Comparison of ENCODE assay signal across 10 mouse cellular contexts in the genomic region with DNA sequence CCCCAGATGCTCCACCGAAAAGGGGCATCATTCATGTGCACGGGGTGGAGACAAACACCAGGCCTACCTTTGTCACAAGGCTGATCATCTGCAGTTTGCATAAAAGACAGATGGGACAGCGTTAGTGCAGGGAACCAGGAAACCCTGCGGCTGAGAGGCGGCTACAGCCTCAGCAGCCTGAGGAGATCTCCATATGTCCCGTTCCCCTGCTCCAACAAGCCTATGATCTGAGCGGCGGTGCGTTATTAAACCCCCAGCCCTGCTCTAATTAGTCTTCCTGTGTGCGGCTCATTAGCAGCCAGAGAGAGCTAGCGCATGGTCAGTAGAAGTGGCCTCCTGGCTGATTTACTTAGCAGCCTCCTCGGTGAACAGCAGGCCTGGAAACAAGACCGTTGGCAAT. TPM values are rescaled to one million over a fixed set of nuclear protein-coding genes. Genes with fewer than 3 reads are reported as not detected.
DNase-seq lines count a peak whose midpoint lies in the region; ATAC-seq and TF ChIP-seq lines count a peak whose summit lies in the region.
"Had no signal": no experiment of that assay in that cellular context is flagged by ENCODE, and none has a peak within 500 bp of the region (broad histone marks: within the 10 kb centered on the region; RNA-seq: fewer than 3 reads in every experiment).

No protein-coding gene starts in this region.

- no peaks in the 10 kb centered on the region for H3K4me1 ChIP-seq in embryonic facial prominence, embryonic 14.5 days (ENCODE audit: control insufficient read depth, insufficient read depth, low read length)

- peaks cover 6% of the 10 kb centered on the region; the same call in 1 of the 2 replicates for H3K36me3 ChIP-seq in embryonic facial prominence, embryonic 14.5 days (ENCODE audit: control insufficient read depth, insufficient read depth, low read length)

- no peak for DNase-seq in left cerebral cortex, adult 2 months (ENCODE audit: extremely low spot score in 1 of 2, low spot score in 2 of 2)
- DNase-seq in left cerebral cortex, postnatal 14 days (ENCODE audit: low spot score in 2 of 2), result no peak
- DNase-seq in embryonic facial prominence, embryonic 14.5 days (ENCODE audit: low spot score), result peak; percentile 66
- peak; percentile 33 to 37 for DNase-seq in layer of hippocampus, postnatal 36 days
- DNase-seq in retina, postnatal 1 day, result peak; percentile 95
- no peak for DNase-seq in spleen, postnatal 4 days (ENCODE audit: low spot score in 2 of 2)
- no peak for DNase-seq in adrenal gland, postnatal 25 days
- DNase-seq in ovary, adult 18-20 months (ENCODE audit: low spot score), result no peak
- DNase-seq: kidney, adult 9 months; lung, postnatal 10 days had no signal

- TF ChIP-seq CTCF in left cerebral cortex, adult 2 months (IDR thresholded peaks at IDR 0.05), result no peak

- ATAC-seq in embryonic facial prominence, embryonic 14.5 days (ENCODE audit: low read depth), result peak; percentile 33; the same call in 1 of the 2 replicates

- no peaks in the 10 kb centered on the region for H3K27me3 ChIP-seq in embryonic facial prominence, embryonic 14.5 days (replicated peaks; ENCODE audit: control insufficient read depth, insufficient read depth, low read length)

- H3K4me3 ChIP-seq in left cerebral cortex, adult 2 months, result no peak overlapping the region
- H3K4me3 ChIP-seq in embryonic facial prominence, embryonic 14.5 days (ENCODE audit: low read depth, low read length), result no peak overlapping the region

- no peak overlapping the region for H3K9ac ChIP-seq in embryonic facial prominence, embryonic 14.5 days (ENCODE audit: low read depth, low read length)

- H3K27ac ChIP-seq in left cerebral cortex, adult 2 months, result peak overlapping the region; percentile 70
- no peak overlapping the region for H3K27ac ChIP-seq in embryonic facial prominence, embryonic 14.5 days (replicated peaks; ENCODE audit: low read depth, low read length)

- 70% methylated on average over 13 of the region's 13 CpGs for WGBS in embryonic facial prominence, embryonic 14.5 days

- intact Hi-C loops in left cerebral cortex, adult 2 months (cut with DNase I), result no loop called here
- intact Hi-C loops in left cerebral cortex, postnatal 14 days (cut with DNase I), result no loop called here

- no peaks in the 10 kb centered on the region for H3K9me3 ChIP-seq in embryonic facial prominence, embryonic 14.5 days (ENCODE audit: control insufficient read depth, low read length)

- no peak overlapping the region for H3K4me2 ChIP-seq in embryonic facial prominence, embryonic 14.5 days (ENCODE audit: low read depth, low read length)

RNA-seq across cellular contexts. Expression of gene Mpp3, which starts 18.1 kb away (rescaled TPM):
- 10 to 100 TPM; 94.6 to 98.8 TPM for total RNA-seq in left cerebral cortex, adult 2 months (2021)
- total RNA-seq in left cerebral cortex, postnatal 14 days (2021), result 10 to 100 TPM; 50.3 to 52.0 TPM
- 6.3 and 6.4 TPM in 2 replicates for polyA plus RNA-seq in embryonic facial prominence, embryonic 14.5 days (2014; fragmentation: Nextera tagmentation; extraction: Ambion mirVana)
- total RNA-seq in layer of hippocampus, postnatal 36 days (2021), result 10 to 100 TPM; 88.5 to 90.2 TPM
- total RNA-seq in adrenal gland, postnatal 25 days (2021), result 10.4 and 12.6 TPM in 2 replicates

RNA-seq across cellular contexts. Expression of gene Dusp3, which starts 23.3 kb away (rescaled TPM):
- 100 to 1,000 TPM; 206 to 220 TPM for total RNA-seq in left cerebral cortex, adult 2 months (2021)
- 100 to 1,000 TPM; 191 to 205 TPM for total RNA-seq in left cerebral cortex, postnatal 14 days (2021)
- polyA plus RNA-seq in embryonic facial prominence, embryonic 14.5 days (2014; fragmentation: Nextera tagmentation; extraction: Ambion mirVana), result 33.3 and 38.3 TPM in 2 replicates
- 100 to 1,000 TPM; 138 to 158 TPM for total RNA-seq in layer of hippocampus, postnatal 36 days (2021)
- total RNA-seq in adrenal gland, postnatal 25 days (2021), result 77.9 and 78.9 TPM in 2 replicates

RNA-seq across cellular contexts. Expression of gene Cfap97d1, which starts 26.1 kb away (rescaled TPM):
- not detected for total RNA-seq in left cerebral cortex, adult 2 months (2021)
- total RNA-seq in left cerebral cortex, postnatal 14 days (2021), result not detected
- not detected in 2 replicates for polyA plus RNA-seq in embryonic facial prominence, embryonic 14.5 days (2014; fragmentation: Nextera tagmentation; extraction: Ambion mirVana)
- total RNA-seq in layer of hippocampus, postnatal 36 days (2021), result not detected
- not detected in 2 replicates for total RNA-seq in adrenal gland, postnatal 25 days (2021)

RNA-seq across cellular contexts. Expression of gene Cd300lg, which starts 31.2 kb away (rescaled TPM):
- not detected for total RNA-seq in left cerebral cortex, adult 2 months (2021)
- total RNA-seq in left cerebral cortex, postnatal 14 days (2021), result not detected
- 0.70 and 0.85 TPM in 2 replicates for polyA plus RNA-seq in embryonic facial prominence, embryonic 14.5 days (2014; fragmentation: Nextera tagmentation; extraction: Ambion mirVana)
- not detected for total RNA-seq in layer of hippocampus, postnatal 36 days (2021)
- 36.8 and 46.2 TPM in 2 replicates for total RNA-seq in adrenal gland, postnatal 25 days (2021)

RNA-seq across cellular contexts. Expression of gene Sost, which starts 43.3 kb away (rescaled TPM):
- not detected for total RNA-seq in left cerebral cortex, adult 2 months (2021)
- not detected for total RNA-seq in left cerebral cortex, postnatal 14 days (2021)
- not detected in 2 replicates for polyA plus RNA-seq in embryonic facial prominence, embryonic 14.5 days (2014; fragmentation: Nextera tagmentation; extraction: Ambion mirVana)
- not detected for total RNA-seq in layer of hippocampus, postnatal 36 days (2021)
- total RNA-seq in adrenal gland, postnatal 25 days (2021), result not detected in 2 replicates

Comparison
In these comparisons a context has a peak if more than half of its experiments do, and no peak if none do; other contexts are left out.
1. DNase-seq: peak in embryonic facial prominence, embryonic 14.5 days (single experiment), layer of hippocampus, postnatal 36 days (2 of 2) and retina, postnatal 1 day (single experiment); none in left cerebral cortex, adult 2 months (0 of 2), left cerebral cortex, postnatal 14 days (0 of 2), spleen, postnatal 4 days (0 of 2), adrenal gland, postnatal 25 days (single experiment) and ovary, adult 18-20 months (single experiment).